Mouse (Mus musculus) T-helper 17 cell (primary cell): Measurements from ENCODE around the gene Arvcf.

ENCODE experiments used
- in situ Hi-C, 2 experiments: fragments of 300-600 bp; cut with MboI, MseI; formaldehyde crosslinking; loops; 1 replicate in 1 of 2; 2 replicates in 1 of 2; pipeline ENCODE4 v1.15.1; 2025; ENCODE audit warnings: high pct_unique_total_duplicates in 2 of 2

Gene Arvcf

DNA sequence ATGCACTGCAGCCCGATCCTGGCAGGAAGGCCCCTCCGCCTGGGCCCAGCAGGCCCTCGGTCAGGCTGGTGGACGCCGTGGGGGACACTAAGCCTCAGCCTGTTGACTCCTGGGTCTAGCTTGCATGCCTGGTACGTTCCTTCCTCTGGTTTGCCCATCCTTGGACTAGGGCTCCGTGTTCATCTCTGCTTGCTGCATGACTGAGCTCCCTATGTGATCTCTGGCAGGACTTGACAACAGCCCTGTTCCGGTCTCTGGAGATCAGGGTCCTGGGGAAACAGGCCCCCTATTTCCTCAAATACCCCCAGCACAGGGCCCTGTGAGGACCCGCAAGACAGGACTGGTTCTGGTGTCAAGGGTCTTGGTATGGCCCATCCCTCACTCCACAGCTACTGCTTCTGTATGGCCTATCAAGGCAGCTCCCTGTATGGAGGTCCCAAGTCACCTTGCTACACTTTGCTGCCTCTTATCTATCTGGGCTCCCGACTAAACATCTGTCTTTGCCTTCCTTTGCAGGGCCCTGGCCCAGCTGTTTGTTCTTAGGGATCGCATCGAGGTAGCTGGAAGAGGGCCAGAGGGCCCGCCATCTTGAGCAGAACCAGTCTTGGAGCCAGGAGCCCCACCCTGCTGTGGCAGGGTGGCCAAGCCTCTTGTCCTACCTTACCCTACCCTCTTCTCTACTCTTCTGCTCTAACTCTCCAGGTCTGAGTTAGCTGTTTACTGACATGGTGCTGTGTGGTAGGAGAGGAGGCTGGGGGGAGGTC, 57.3 kb downstream of the Arvcf start:
- in situ Hi-C loops = loop anchor here in 1 of 2 experiments (25.0 kb wide), 1 partner anchor 1582 kb away; the partner anchor contains the start of gene Klhl6

GRCm38 (mm10) chr16:18405876-18406275, 57.9 kb downstream of the Arvcf start:
- in situ Hi-C loops = loop anchor here in 1 of 2 experiments (25.0 kb wide), 1 partner anchor 1581 kb away; the partner anchor contains the start of gene Klhl6

DNA sequence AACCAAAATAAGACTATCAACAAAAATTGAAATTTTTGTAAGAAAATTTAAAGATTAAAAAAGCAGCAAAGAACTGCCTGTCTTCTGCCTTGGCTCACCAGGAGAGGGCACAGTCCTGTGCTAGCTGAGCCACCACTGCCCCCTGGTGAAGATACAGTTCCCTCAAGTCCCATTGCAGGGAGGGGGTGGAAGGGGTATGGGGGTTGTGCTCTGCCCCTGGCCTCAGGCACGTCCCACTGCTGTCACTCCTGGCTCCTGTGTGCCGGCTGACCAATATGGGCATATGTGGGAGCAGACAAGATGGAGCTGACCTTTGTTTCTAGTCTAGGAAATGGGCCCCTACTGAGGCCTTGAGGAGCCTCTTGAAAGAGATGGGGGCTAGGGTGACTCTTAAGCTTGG, 58.3 kb downstream of the Arvcf start:
- in situ Hi-C loops = loop anchor here in 1 of 2 experiments (25.0 kb wide), 1 partner anchor 1581 kb away; the partner anchor contains the start of gene Klhl6

GRCm38 (mm10) chr16:18407912-18408311, 59.9 kb downstream of the Arvcf start:
- in situ Hi-C loops = loop anchor here in 1 of 2 experiments (25.0 kb wide), 1 partner anchor 1579 kb away; the partner anchor contains the start of gene Klhl6

- in situ Hi-C loops = loop anchor here in 1 of 2 experiments (25.0 kb wide), 1 partner anchor 1578 kb away; the partner anchor contains the start of gene Klhl6
Measured at GRCm38 (mm10) chr16:18409776-18410175, 61.8 kb downstream of the Arvcf start.

DNA sequence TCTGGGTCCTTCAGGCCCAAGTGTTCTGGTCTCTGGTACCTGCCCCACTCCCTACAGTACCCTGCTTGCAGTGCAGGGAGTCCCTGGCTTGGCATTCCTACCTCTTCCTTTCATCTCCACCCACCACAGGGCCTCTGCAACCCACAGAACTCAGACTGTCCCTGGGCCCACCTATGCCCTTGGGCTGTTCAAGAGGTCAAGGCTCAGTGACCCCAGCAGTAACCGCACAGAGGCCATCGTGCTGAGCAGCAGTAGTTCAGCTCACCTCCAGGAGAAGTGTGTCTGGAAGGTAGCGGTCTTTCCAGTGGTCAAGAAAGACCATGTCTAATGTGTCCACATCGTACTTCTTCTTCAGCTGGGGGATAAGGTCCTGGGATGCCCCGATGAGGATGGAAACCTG, 62.4 kb downstream of the Arvcf start:
- in situ Hi-C loops = loop anchor here in 1 of 2 experiments (25.0 kb wide), 1 partner anchor 1577 kb away; the partner anchor contains the start of gene Klhl6

- in situ Hi-C loops = loop anchor here in 1 of 2 experiments (25.0 kb wide), 1 partner anchor 1576 kb away; the partner anchor contains the start of gene Klhl6
Measured at GRCm38 (mm10) chr16:18411026-18411649, 63.2 kb downstream of the Arvcf start.

- in situ Hi-C loops = loop anchor here in 1 of 2 experiments (25.0 kb wide), 1 partner anchor 1575 kb away; the partner anchor contains the start of gene Klhl6
Measured at GRCm38 (mm10) chr16:18411802-18412476, 64.0 kb downstream of the Arvcf start.

DNA sequence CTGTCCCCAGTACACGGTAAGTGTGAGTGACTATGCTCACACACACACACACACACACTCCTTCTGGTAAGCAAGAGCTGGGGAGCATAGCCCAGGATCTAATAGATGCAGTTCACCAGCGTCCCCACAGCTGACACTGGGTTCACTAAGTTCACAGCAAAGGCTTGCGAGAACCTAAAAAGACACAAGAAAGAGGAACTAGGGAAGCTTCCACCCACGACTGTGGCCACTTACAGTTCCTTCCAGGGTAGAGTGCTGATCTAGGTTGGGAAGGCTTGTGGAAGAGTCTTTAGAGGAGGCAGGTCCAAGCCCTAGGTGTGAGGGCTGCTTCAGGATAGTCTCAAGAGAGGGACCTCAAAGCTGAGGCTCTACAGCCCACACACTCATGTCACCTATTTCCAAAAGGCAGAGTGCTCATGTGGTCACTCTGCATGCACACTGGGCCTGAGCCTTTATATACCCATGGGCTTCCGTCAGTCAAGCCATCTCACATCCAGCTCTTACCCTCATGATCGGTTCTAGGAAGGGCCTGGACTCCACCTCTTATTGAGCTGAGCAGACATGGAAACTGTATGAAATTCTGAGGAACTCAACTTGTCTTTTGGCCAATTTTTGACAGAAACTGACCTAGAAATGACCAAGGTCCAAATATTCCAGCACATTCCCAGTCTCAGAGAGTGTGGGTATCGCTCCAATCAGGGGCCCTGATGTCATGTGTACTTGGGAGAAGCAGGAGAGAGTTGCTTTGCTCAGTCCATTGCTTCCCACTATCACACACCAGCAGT, 65.2 kb downstream of the Arvcf start:
- in situ Hi-C loops = loop anchor here in 1 of 2 experiments (25.0 kb wide), 1 partner anchor 1574 kb away; the partner anchor contains the start of gene Klhl6

GRCm38 (mm10) chr16:18416094-18416761, 68.2 kb downstream of the Arvcf start:
- in situ Hi-C loops = loop anchor here in 1 of 2 experiments (25.0 kb wide), 1 partner anchor 1571 kb away; the partner anchor contains the start of gene Klhl6

DNA sequence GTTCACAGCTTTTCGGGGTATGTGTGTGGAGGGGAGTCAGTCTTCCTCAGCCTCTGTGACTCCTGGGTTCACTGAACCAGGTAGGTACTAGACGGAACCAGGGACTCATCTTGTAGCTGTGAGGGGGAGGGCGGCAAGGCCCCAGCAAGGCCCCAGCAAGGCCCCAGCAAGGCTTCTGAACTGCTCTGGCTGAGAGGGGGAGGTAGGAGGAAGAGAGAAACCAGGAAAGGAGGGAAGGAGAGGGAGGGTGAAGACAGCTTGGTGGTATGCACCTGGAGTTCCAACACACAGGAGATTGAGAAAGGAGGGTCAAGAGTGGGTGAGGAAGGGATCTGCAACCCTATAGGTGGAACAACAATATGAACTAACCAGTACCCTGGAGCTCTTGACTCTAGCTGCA, 68.9 kb downstream of the Arvcf start:
- in situ Hi-C loops = loop anchor here in 1 of 2 experiments (25.0 kb wide), 1 partner anchor 1570 kb away; the partner anchor contains the start of gene Klhl6

GRCm38 (mm10) chr16:18417491-18417890, 69.5 kb downstream of the Arvcf start:
- in situ Hi-C loops = loop anchor here in 1 of 2 experiments (25.0 kb wide), 1 partner anchor 1570 kb away; the partner anchor contains the start of gene Klhl6

GRCm38 (mm10) chr16:18418756-18419602, 71.0 kb downstream of the Arvcf start:
- in situ Hi-C loops = loop anchor here in 1 of 2 experiments (25.0 kb wide), 1 partner anchor 1568 kb away; the partner anchor contains the start of gene Klhl6

DNA sequence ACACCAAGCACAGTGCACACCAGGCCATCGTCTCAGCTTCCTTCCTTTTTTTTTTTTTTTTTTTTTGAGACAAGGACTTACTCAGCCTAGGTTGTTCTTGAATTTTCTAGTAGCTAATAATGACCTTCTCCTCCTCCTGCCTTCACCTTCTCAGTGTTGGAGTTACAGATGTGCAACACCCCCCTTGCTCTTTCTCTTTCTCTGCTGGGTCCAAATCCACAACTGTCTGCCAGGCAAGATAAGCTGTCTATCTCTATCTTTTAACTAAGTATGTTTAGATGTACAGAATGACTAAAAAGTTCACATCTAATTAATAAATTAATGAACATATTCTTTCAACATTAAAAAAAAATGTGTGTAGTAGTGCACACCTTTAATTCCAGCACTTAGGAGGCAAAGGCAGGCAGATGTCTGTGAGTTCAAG, 71.6 kb downstream of the Arvcf start:
- in situ Hi-C loops = loop anchor here in 1 of 2 experiments (25.0 kb wide), 1 partner anchor 1568 kb away; the partner anchor contains the start of gene Klhl6

DNA sequence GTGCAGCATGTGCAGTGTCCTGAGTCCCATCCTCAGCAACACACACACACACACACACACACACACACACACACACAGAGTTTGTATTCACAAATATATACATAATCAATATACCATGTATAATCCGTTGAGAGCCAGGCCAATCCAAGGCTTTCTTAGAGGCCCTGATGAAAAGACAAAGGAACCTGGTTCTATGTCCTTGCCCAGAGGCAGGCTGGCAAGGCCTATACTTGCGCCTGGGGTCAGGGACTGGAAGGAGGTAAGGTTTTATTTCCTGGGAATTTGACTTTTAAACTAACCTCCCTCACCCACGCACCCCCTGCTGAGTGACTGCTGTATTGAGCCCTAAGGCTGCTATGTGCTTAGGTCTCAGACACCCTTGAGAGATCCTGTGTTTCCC, 72.6 kb downstream of the Arvcf start:
- in situ Hi-C loops = loop anchor here in 1 of 2 experiments (25.0 kb wide), 1 partner anchor 1567 kb away; the partner anchor contains the start of gene Klhl6

- in situ Hi-C loops = loop anchor here in 1 of 2 experiments (25.0 kb wide), 1 partner anchor 1564 kb away; the partner anchor contains the start of gene Klhl6
Measured at GRCm38 (mm10) chr16:18423203-18423914, 75.4 kb downstream of the Arvcf start.

GRCm38 (mm10) chr16:18423915-18424265, 75.9 kb downstream of the Arvcf start:
- in situ Hi-C loops = loop anchor here in 1 of 2 experiments (25.0 kb wide), 1 partner anchor 1563 kb away; the partner anchor contains the start of gene Klhl6
